Mouse (Mus musculus): ENCODE data around the gene Cntnap2.

The Cntnap2 gene

GRCm38 (mm10) chr6:45945144-45945985 lies 886.2 kb downstream of the Cntnap2 start:
- no peak for DNase-seq

GRCm38 (mm10) chr6:45954773-45955172 lies 895.6 kb downstream of the Cntnap2 start:
- DNase-seq = no peak

GRCm38 (mm10) chr6:45964494-45964893 lies 905.3 kb downstream of the Cntnap2 start:
- no peak for DNase-seq

DNA sequence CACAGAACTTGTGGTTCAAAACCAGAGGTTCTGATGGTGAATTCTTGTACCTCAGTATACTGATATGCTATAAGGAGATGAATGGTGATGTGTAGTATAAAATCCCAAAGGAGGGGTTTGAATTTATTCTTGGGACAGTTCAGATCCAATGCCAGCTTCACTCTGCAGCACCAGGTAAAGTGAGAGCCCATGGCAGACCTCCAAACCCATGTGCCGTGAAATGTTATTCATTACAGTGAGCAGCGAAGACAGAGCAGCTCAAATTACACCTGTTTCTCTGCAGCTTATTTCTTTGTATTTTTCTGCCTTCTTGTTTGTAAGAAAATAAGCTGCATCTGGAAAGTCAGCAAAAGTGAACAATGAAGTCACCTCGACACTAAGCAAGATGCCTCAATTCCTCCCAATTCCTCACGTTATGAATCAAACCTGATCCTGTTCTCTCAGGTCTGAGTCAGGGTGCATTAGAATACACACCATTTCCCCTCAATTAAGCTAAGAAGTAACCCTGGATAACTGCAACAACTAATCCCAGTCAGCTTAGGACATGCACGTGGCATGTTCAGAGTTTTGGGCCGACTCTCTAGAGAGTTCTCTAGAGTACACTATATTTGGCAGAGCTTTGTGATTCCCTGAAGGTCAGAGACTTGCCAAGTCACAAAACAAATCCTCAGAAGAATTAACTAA lies 915.5 kb downstream of the Cntnap2 start:
- DNase-seq = no peak

DNA sequence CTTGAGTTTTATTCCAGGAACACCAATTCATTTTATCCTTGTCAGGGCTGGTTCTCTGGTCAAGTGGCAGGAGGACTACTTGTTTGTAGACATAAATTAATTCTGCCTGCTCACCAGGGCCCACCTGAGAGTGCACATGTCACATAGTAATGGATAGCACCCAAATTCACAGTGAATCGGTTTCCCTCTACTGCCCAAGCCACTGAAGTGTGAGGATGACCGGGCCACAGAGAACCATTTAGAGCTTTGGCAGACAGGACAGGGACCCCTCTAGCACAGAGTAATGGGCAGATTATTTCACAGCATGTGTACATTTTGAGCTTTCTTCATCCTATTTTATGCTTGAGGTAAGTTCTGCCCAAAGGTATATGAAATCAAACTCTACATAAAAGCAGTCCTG lies 920.0 kb downstream of the Cntnap2 start:
- DNase-seq = no peak

- DNase-seq = no peak
Observed at GRCm38 (mm10) chr6:45988051-45988450, 928.9 kb downstream of the Cntnap2 start.

GRCm38 (mm10) chr6:45991086-45991485 lies 931.9 kb downstream of the Cntnap2 start:
- no peak for DNase-seq

DNA sequence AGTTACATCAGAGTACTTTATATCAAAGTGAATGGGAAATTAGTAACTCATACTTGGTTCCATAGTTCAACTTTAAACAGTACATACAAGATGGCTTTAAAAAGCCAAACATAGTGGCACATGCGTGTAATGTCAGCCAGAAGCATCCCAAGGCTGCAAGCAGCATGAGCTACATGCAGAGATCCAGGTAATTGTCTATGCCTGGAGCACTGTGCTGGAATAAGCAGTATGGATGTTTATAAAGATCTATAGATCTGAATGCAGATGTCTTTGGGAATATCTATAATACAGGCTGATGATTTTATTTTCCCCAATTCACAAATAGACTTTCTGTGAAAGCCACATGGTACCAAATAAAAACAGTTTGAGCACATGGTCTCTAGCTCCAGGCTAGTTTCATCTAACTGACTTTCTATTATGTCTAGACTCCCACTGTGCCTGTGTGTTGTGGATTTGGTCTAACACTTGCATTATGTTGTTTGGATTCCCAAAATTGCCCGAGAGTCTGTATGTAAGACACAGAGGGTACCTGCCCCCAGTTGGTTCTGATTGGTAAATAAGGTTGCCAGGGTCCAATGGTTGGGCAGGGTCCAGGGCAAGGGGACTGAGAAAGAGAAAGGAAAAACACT lies 963.5 kb downstream of the Cntnap2 start:
- no peak for DNase-seq

- DNase-seq = no peak
Observed at GRCm38 (mm10) chr6:46031821-46032594, 972.9 kb downstream of the Cntnap2 start.

DNA sequence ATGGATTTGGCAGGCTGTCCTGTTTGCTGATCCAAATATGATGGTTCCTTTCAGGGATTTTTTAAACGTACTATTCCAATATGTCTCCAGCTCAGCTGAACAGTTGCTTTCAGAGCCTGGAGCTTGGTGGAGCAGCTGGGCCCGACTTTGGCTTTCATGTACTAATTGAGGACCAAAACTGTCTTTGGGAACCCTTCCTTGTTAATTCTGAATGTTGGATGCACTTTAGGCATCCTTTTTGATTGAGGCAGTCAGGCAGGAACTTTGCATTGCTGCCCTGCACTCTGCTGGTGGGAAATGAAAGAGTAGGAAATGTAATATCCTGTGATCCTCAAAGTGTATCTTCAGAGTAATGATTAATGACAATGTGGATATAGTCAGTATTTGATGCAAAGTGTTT lies 974.0 kb downstream of the Cntnap2 start:
- no peak for DNase-seq

- DNase-seq = no peak
Observed at GRCm38 (mm10) chr6:46040671-46041070, 981.5 kb downstream of the Cntnap2 start.

- no peak for DNase-seq
Observed at GRCm38 (mm10) chr6:46080236-46080635, 1021.1 kb downstream of the Cntnap2 start.

GRCm38 (mm10) chr6:46081432-46081831 lies 1022.3 kb downstream of the Cntnap2 start:
- DNase-seq = no peak

- DNase-seq = no peak
Observed at GRCm38 (mm10) chr6:46143189-46143841, 1084.2 kb downstream of the Cntnap2 start.

- DNase-seq = no peak
Observed at GRCm38 (mm10) chr6:46166837-46167236, 1107.7 kb downstream of the Cntnap2 start.

GRCm38 (mm10) chr6:46197298-46197697 lies 1138.1 kb downstream of the Cntnap2 start:
- DNase-seq = no peak

- DNase-seq = no peak
Observed at GRCm38 (mm10) chr6:46201828-46202227, 1142.7 kb downstream of the Cntnap2 start.

GRCm38 (mm10) chr6:46205531-46205930 lies 1146.4 kb downstream of the Cntnap2 start:
- no peak for DNase-seq

GRCm38 (mm10) chr6:46232889-46233288 lies 1173.7 kb downstream of the Cntnap2 start:
- DNase-seq = no peak

GRCm38 (mm10) chr6:46240349-46240748 lies 1181.2 kb downstream of the Cntnap2 start:
- DNase-seq = no peak

DNA sequence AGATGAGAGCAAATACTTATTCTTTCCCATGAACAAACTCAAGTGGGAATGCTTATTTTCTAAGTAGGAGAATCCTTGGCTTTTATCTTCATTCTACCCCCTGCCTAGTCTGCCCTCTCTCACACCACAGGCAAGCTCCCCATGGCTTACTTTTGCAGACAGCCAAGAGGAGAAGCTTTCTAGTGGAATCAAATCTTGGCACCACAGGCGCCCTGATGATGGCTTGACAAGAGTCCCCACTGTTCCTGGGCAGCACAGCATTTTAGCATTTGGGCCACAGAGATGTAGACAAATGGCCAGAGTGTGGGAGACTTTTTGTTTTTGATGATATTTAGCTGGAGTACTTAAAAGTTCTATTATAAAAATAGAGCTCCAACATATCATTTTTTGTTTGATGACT lies 1204.0 kb downstream of the Cntnap2 start:
- DNase-seq = no peak

DNA sequence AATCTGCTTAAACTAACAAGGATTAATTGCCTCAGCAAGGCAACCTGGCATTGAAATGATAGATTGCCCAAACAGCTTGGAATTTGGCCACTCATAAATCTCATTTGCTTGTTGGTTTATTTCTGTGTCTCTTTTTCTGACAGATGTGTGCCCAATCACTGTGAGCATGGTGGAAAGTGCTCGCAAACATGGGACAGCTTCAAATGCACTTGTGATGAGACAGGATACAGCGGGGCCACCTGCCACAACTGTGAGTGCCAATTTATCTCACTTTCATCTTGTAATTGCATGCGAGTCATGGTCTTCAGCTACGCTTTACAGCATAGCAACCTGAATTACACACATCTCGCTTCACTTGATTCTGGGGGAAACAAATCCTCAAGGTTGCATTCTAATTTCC lies 1287.8 kb downstream of the Cntnap2 start:
- no peak for DNase-seq
